Mouse (Mus musculus): ENCODE results near the gene Olfr695.
"Not testable (repeated sequence)": the region's sequence is repeated elsewhere in the genome, so short reads cannot be mapped to it uniquely, and the experiment has no call there.

Olfr695 gene

GRCm38 (mm10) chr7:106716296-106716695 lies at the start of gene Olfr695:
TSS of gene Olfr695 (minus strand) at chr7:106716396.
- in situ Hi-C loops (cut with MboI; ENCODE audit: low pct_unique_long_range_greater_than_20kb in 1 of 2, low sequenced_read_pairs in 2 of 2, unreplicated experiment in 1 of 2): no loop called here

- in situ Hi-C loops (cut with MboI; ENCODE audit: low pct_unique_long_range_greater_than_20kb in 1 of 2, low sequenced_read_pairs in 2 of 2, unreplicated experiment in 1 of 2): not testable (repeated sequence)
Observed at GRCm38 (mm10) chr7:106761008-106761407, 44.8 kb upstream of the Olfr695 start.

GRCm38 (mm10) chr7:106758800-106759199 lies 42.6 kb upstream of the Olfr695 start:
- in situ Hi-C loops (cut with MboI; ENCODE audit: low pct_unique_long_range_greater_than_20kb in 1 of 2, low sequenced_read_pairs in 2 of 2, unreplicated experiment in 1 of 2): no loop called here

- in situ Hi-C loops (cut with MboI; ENCODE audit: low pct_unique_long_range_greater_than_20kb in 1 of 2, low sequenced_read_pairs in 2 of 2, unreplicated experiment in 1 of 2): no loop called here
Observed at GRCm38 (mm10) chr7:106755297-106755696, 39.1 kb upstream of the Olfr695 start, which contains the start of gene Olfr698. TSS of gene Olfr698 (minus strand) at chr7:106755397.

- in situ Hi-C loops (cut with MboI; ENCODE audit: low pct_unique_long_range_greater_than_20kb in 1 of 2, low sequenced_read_pairs in 2 of 2, unreplicated experiment in 1 of 2): no loop called here
Observed at GRCm38 (mm10) chr7:106745811-106746210, 29.6 kb upstream of the Olfr695 start.

- in situ Hi-C loops (cut with MboI; ENCODE audit: low pct_unique_long_range_greater_than_20kb in 1 of 2, low sequenced_read_pairs in 2 of 2, unreplicated experiment in 1 of 2): no loop called here
Observed at GRCm38 (mm10) chr7:106742343-106742742, 26.1 kb upstream of the Olfr695 start, which contains the start of gene Olfr697. TSS of gene Olfr697 (minus strand) at chr7:106742443.

GRCm38 (mm10) chr7:106737028-106737427 lies 20.8 kb upstream of the Olfr695 start:
- in situ Hi-C loops (cut with MboI; ENCODE audit: low pct_unique_long_range_greater_than_20kb in 1 of 2, low sequenced_read_pairs in 2 of 2, unreplicated experiment in 1 of 2): no loop called here

GRCm38 (mm10) chr7:106733717-106734116 lies 17.5 kb upstream of the Olfr695 start:
- in situ Hi-C loops (cut with MboI; ENCODE audit: low pct_unique_long_range_greater_than_20kb in 1 of 2, low sequenced_read_pairs in 2 of 2, unreplicated experiment in 1 of 2): no loop called here

- in situ Hi-C loops (cut with MboI; ENCODE audit: low pct_unique_long_range_greater_than_20kb in 1 of 2, low sequenced_read_pairs in 2 of 2, unreplicated experiment in 1 of 2): not testable (repeated sequence)
Observed at GRCm38 (mm10) chr7:106725654-106726053, 9.5 kb upstream of the Olfr695 start.

GRCm38 (mm10) chr7:106711463-106711862 lies 4.7 kb downstream of the Olfr695 start:
- in situ Hi-C loops (cut with MboI; ENCODE audit: low pct_unique_long_range_greater_than_20kb in 1 of 2, low sequenced_read_pairs in 2 of 2, unreplicated experiment in 1 of 2): no loop called here

GRCm38 (mm10) chr7:106707705-106708104 lies 8.5 kb downstream of the Olfr695 start:
- in situ Hi-C loops (cut with MboI; ENCODE audit: low pct_unique_long_range_greater_than_20kb in 1 of 2, low sequenced_read_pairs in 2 of 2, unreplicated experiment in 1 of 2): not testable (repeated sequence)

- in situ Hi-C loops (cut with MboI; ENCODE audit: low pct_unique_long_range_greater_than_20kb in 1 of 2, low sequenced_read_pairs in 2 of 2, unreplicated experiment in 1 of 2): no loop called here
Observed at GRCm38 (mm10) chr7:106696891-106697290, 19.3 kb downstream of the Olfr695 start.

- in situ Hi-C loops (cut with MboI; ENCODE audit: low pct_unique_long_range_greater_than_20kb in 1 of 2, low sequenced_read_pairs in 2 of 2, unreplicated experiment in 1 of 2): no loop called here
Observed at GRCm38 (mm10) chr7:106692976-106693375, 23.2 kb downstream of the Olfr695 start.

GRCm38 (mm10) chr7:106691714-106692113 lies 24.5 kb downstream of the Olfr695 start, which contains the start of gene Olfr694:
TSS of gene Olfr694 (minus strand) at chr7:106691814.
- in situ Hi-C loops (cut with MboI; ENCODE audit: low pct_unique_long_range_greater_than_20kb in 1 of 2, low sequenced_read_pairs in 2 of 2, unreplicated experiment in 1 of 2): no loop called here

GRCm38 (mm10) chr7:106685382-106685781 lies 30.8 kb downstream of the Olfr695 start:
- in situ Hi-C loops (cut with MboI; ENCODE audit: low pct_unique_long_range_greater_than_20kb in 1 of 2, low sequenced_read_pairs in 2 of 2, unreplicated experiment in 1 of 2): no loop called here

- in situ Hi-C loops (cut with MboI; ENCODE audit: low pct_unique_long_range_greater_than_20kb in 1 of 2, low sequenced_read_pairs in 2 of 2, unreplicated experiment in 1 of 2): no loop called here
Observed at GRCm38 (mm10) chr7:106680484-106680883, 35.7 kb downstream of the Olfr695 start, which contains the start of gene Olfr693. TSS of gene Olfr693 (minus strand) at chr7:106680584.
